Mouse (Mus musculus): ENCODE measurements at regions not wholly inside any gene's neighbourhood (a gene's known extent, or its start where the extent isn't known, plus 50 kb on each side); places are given as distances from the start of the nearest gene placed in this dataset.

DNA sequence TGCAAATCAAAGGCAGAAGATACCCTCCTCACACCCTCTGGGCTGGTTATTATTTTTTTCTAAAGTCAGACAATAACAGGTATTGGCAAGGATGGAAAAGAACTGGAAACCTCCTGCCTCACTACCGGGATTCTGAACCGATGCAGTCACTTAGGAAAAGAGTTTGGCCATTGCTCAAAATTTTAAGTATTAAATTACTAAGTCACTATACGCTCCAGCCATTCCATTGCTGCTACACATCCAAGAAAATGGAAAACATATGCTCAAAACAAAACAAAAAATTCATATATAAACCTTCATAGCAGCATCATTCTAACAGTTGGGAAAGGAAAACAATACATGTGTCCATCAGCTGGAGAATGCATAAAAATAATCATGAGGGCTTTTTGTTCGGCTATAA lies 63.9 kb upstream of the Pias1 start:
- TF ChIP-seq TCF3 (IDR thresholded peaks at IDR 0.05; ENCODE audit: insufficient read length, low read depth) = no peak
- TF ChIP-seq POLR2A (IDR thresholded peaks at IDR 0.05; ENCODE audit: insufficient read length, low read depth) = no peak
- TF ChIP-seq SRF (IDR thresholded peaks at IDR 0.05; ENCODE audit: control insufficient read depth, insufficient read length, low read depth) = no peak
- no peak for TF ChIP-seq USF1 (IDR thresholded peaks at IDR 0.05; ENCODE audit: low read depth)
- no peak for TF ChIP-seq CEBPB (IDR thresholded peaks at IDR 0.05; ENCODE audit: insufficient read depth, poor library complexity, severe bottlenecking)
- no peak for TF ChIP-seq TCF12 (IDR thresholded peaks at IDR 0.05; ENCODE audit: insufficient read depth, poor library complexity, severe bottlenecking)
- no peak for TF ChIP-seq POLR2AphosphoS2 (IDR thresholded peaks at IDR 0.05; ENCODE audit: insufficient read length, low read depth)
- no peak for TF ChIP-seq E2F4 (IDR thresholded peaks at IDR 0.05; ENCODE audit: insufficient read depth)
